11 mouse cellular contexts compared by ENCODE assay signal in genomic region chr6:31544318-31544717, GRCm38 (mm10). TPM values are rescaled to one million over a fixed set of nuclear protein-coding genes. Genes with fewer than 3 reads are reported as not detected.
DNase-seq lines count a peak whose midpoint lies in the region; ATAC-seq and TF ChIP-seq lines count a peak whose summit lies in the region.
"Had no signal": no experiment of that assay in that cellular context is flagged by ENCODE, and none has a peak within 500 bp of the region (broad histone marks: within the 10 kb centered on the region; RNA-seq: fewer than 3 reads in every experiment).

No protein-coding gene starts in this region.

- no peak; the same call in 1 of the 2 replicates for TF ChIP-seq POLR2A in heart, adult 2 months (IDR thresholded peaks at IDR 0.05; ENCODE audit: insufficient read depth, low read depth, low read length)

- intact Hi-C loops in gastrocnemius, postnatal 36 days (cut with DNase I): no loop called here
- intact Hi-C loops in heart, adult 2 months (cut with DNase I): loop anchor here (2.0 to 5.0 kb wide), 2 partner anchors 18 to 48 kb away; partner anchors contain the start of gene Podxl
- intact Hi-C loops in left cerebral cortex, postnatal 4 days (cut with DNase I): no loop called here

- no peak for TF ChIP-seq CTCF in heart, adult 2 months (IDR thresholded peaks at IDR 0.05)

- peak; percentile 47 for DNase-seq in gastrocnemius, postnatal 25 days
- DNase-seq in gastrocnemius, postnatal 36 days: no peak
- DNase-seq in heart, adult 2 months: peak; percentile 62 to 77
- no peak for DNase-seq in left cerebral cortex, postnatal 4 days
- no peak for DNase-seq in midbrain, embryonic 14.5 days
- DNase-seq: cerebellum, postnatal 10 days had no signal

- H3K27ac ChIP-seq in heart, adult 2 months: peak overlapping the region; percentile 92
- peak overlapping the region; percentile 26 for H3K27ac ChIP-seq in intestine, embryonic 16.5 days (ENCODE audit: low read length)
- peak overlapping the region; percentile 34 for H3K27ac ChIP-seq in lung, embryonic 15.5 days
- no peak overlapping the region for H3K27ac ChIP-seq in midbrain, embryonic 14.5 days (replicated peaks; ENCODE audit: low read depth, low read length)
- H3K27ac ChIP-seq: forebrain, embryonic 12.5 days; liver, embryonic 14.5 days had no signal

- H3K9ac ChIP-seq in heart, adult 2 months (ENCODE audit: low read depth, low read length): no peak overlapping the region
- H3K9ac ChIP-seq in intestine, embryonic 16.5 days (ENCODE audit: low read depth, low read length): no peak overlapping the region
- H3K9ac ChIP-seq in lung, embryonic 15.5 days: no peak overlapping the region
- H3K9ac ChIP-seq in midbrain, embryonic 14.5 days (replicated peaks; ENCODE audit: low read length): no peak overlapping the region
- H3K9ac ChIP-seq: forebrain, embryonic 12.5 days; liver, embryonic 14.5 days had no signal

- ATAC-seq in intestine, embryonic 16.5 days: peak; percentile 56
- ATAC-seq in lung, embryonic 15.5 days (ENCODE audit: borderline replicate concordance, extremely low read depth, low FRiP score, low TSS enrichment): peak; percentile 51; the same call in 1 of the 2 replicates
- no peak for ATAC-seq in erythroblast, adult 5-6 weeks (replicated peaks; ENCODE audit: low FRiP score, poor library complexity, severe bottlenecking)
- no peak for ATAC-seq in midbrain, embryonic 14.5 days (ENCODE audit: low FRiP score, low TSS enrichment)

- H3K27me3 ChIP-seq in heart, adult 2 months (ENCODE audit: control insufficient read depth, insufficient read depth, low read length): no peaks in the 10 kb centered on the region
- H3K27me3 ChIP-seq in intestine, embryonic 16.5 days (replicated peaks; ENCODE audit: control insufficient read depth, insufficient read depth, low read length): no peaks in the 10 kb centered on the region
- H3K27me3 ChIP-seq in lung, embryonic 15.5 days: no peaks in the 10 kb centered on the region
- H3K27me3 ChIP-seq in midbrain, embryonic 14.5 days (ENCODE audit: control insufficient read depth, insufficient read depth, low read length): no peaks in the 10 kb centered on the region
- H3K27me3 ChIP-seq: forebrain, embryonic 12.5 days had no signal

- peaks cover 42% of the 10 kb centered on the region for H3K4me1 ChIP-seq in heart, adult 2 months (ENCODE audit: control insufficient read depth, insufficient read depth, low read length)
- H3K4me1 ChIP-seq in intestine, embryonic 16.5 days (ENCODE audit: control insufficient read depth, insufficient read depth, low read length): no peaks in the 10 kb centered on the region; the same call in 1 of the 2 replicates
- H3K4me1 ChIP-seq in lung, embryonic 15.5 days: peaks cover 10% of the 10 kb centered on the region
- H3K4me1 ChIP-seq in midbrain, embryonic 14.5 days (ENCODE audit: control insufficient read depth, insufficient read depth, low read length): 0 out of 2 replicates have a peak, but pooled peaks cover 3% of the 10 kb centered on the region

- peak; percentile 97 for TF ChIP-seq EP300 in heart, adult 2 months (IDR thresholded peaks at IDR 0.05; ENCODE audit: insufficient read depth, low read depth, low read length)

- H3K9me3 ChIP-seq in intestine, embryonic 16.5 days (ENCODE audit: control insufficient read depth, low read length): no peaks in the 10 kb centered on the region
- no peaks in the 10 kb centered on the region for H3K9me3 ChIP-seq in lung, embryonic 15.5 days
- H3K9me3 ChIP-seq in midbrain, embryonic 14.5 days (ENCODE audit: control insufficient read depth, low read length): no peaks in the 10 kb centered on the region
- H3K9me3 ChIP-seq: forebrain, embryonic 12.5 days had no signal

- no peaks in the 10 kb centered on the region; the same call in 1 of the 2 replicates for H3K79me2 ChIP-seq in heart, adult 2 months (replicated peaks; ENCODE audit: control insufficient read depth, insufficient read depth, low read length)

- WGBS in heart, adult 2 months: 24% methylated on average over 4 of the region's 4 CpGs
- 58% methylated on average over 4 of the region's 4 CpGs for WGBS in intestine, embryonic 16.5 days
- WGBS in lung, embryonic 15.5 days: 49% methylated on average over 4 of the region's 4 CpGs
- 80% methylated on average over 4 of the region's 4 CpGs for WGBS in midbrain, embryonic 14.5 days

- no peak overlapping the region for H3K4me2 ChIP-seq in intestine, embryonic 16.5 days (ENCODE audit: low read depth, low read length)
- H3K4me2 ChIP-seq in lung, embryonic 15.5 days: peak overlapping the region; percentile 30
- no peak overlapping the region for H3K4me2 ChIP-seq in midbrain, embryonic 14.5 days (ENCODE audit: low read length)
- H3K4me2 ChIP-seq: forebrain, embryonic 12.5 days had no signal

- H3K36me3 ChIP-seq in heart, adult 2 months (ENCODE audit: control insufficient read depth, insufficient read depth, low read length): peaks cover 13% of the 10 kb centered on the region
- no peaks in the 10 kb centered on the region for H3K36me3 ChIP-seq in intestine, embryonic 16.5 days (ENCODE audit: control insufficient read depth, insufficient read depth, low read length)
- no peaks in the 10 kb centered on the region for H3K36me3 ChIP-seq in lung, embryonic 15.5 days
- H3K36me3 ChIP-seq in midbrain, embryonic 14.5 days (ENCODE audit: control insufficient read depth, insufficient read depth, low read length): no peaks in the 10 kb centered on the region

- no peak overlapping the region for H3K4me3 ChIP-seq in heart, adult 2 months
- no peak overlapping the region for H3K4me3 ChIP-seq in intestine, embryonic 16.5 days (ENCODE audit: low read length)
- H3K4me3 ChIP-seq in lung, embryonic 15.5 days: no peak overlapping the region
- H3K4me3 ChIP-seq in midbrain, embryonic 14.5 days (replicated peaks; ENCODE audit: low read depth, low read length): no peak overlapping the region
- H3K4me3 ChIP-seq: forebrain, embryonic 12.5 days had no signal

RNA-seq across cellular contexts. Expression of gene Podxl, which starts 19.5 kb away (rescaled TPM):
- 10 to 100 TPM; 18.5 to 28.4 TPM for total RNA-seq in gastrocnemius, postnatal 25 days (2021)
- total RNA-seq in gastrocnemius, postnatal 36 days (2021): 10 to 100 TPM; 15.7 to 20.8 TPM
- total RNA-seq in heart, adult 2 months (2021): 10 to 100 TPM; 71.6 to 90.9 TPM
- polyA plus RNA-seq in heart, adult 2 months (2012; rRNA removed): 53.8 and 99.2 TPM in 2 replicates
- polyA plus RNA-seq in intestine, embryonic 16.5 days (2015; fragmentation: Nextera tagmentation; extraction: Ambion mirVana): 36.2 and 47.4 TPM in 2 replicates
- 33.6 and 37.0 TPM in 2 replicates for polyA plus RNA-seq in lung, embryonic 15.5 days (2015; fragmentation: Nextera tagmentation; extraction: Ambion mirVana)
- not detected in 2 replicates for total RNA-seq in erythroblast, adult 5-6 weeks (2015; ENCODE audit: low replicate concordance)
- not detected in 2 replicates for total RNA-seq in erythroblast, adult 5-6 weeks (2017; ENCODE audit: low replicate concordance)
- total RNA-seq in left cerebral cortex, postnatal 4 days (2021): 10 to 100 TPM; 19.0 to 20.2 TPM
- 6.7 and 10.3 TPM in 2 replicates for polyA plus RNA-seq in midbrain, embryonic 14.5 days (2014; fragmentation: Nextera tagmentation; extraction: Ambion mirVana)

Comparison
In these comparisons a context has a peak if more than half of its experiments do, and no peak if none do; other contexts are left out.
1. DNase-seq: peak in gastrocnemius, postnatal 25 days (single experiment) and heart, adult 2 months (2 of 2); none in gastrocnemius, postnatal 36 days (0 of 2), left cerebral cortex, postnatal 4 days (single experiment) and midbrain, embryonic 14.5 days (single experiment).
2. ATAC-seq: peak in intestine, embryonic 16.5 days (single experiment) and lung, embryonic 15.5 days (single experiment); none in erythroblast, adult 5-6 weeks (single experiment) and midbrain, embryonic 14.5 days (single experiment).
3. RNA of gene Podxl, which starts 19.5 kb away (total RNA-seq): 71.6 to 90.9 TPM in heart, adult 2 months, 18.5 to 28.4 TPM in gastrocnemius, postnatal 25 days, 15.7 to 20.8 TPM in gastrocnemius, postnatal 36 days and 19.0 to 20.2 TPM in left cerebral cortex, postnatal 4 days; not detected in erythroblast, adult 5-6 weeks; every median in the first group is over 10 times any median in the second.